Mouse (Mus musculus) forebrain, embryonic 11.5 days (tissue): Measurements from ENCODE around the gene Specc1. TPM values are rescaled to one million over a fixed set of nuclear protein-coding genes. Genes with fewer than 3 reads are reported as not detected.

Experiments
- ATAC-seq: fragments of 200-750 bp; cut with Nextera tagmentation; replicated peaks from 2 replicates; pipeline ENCODE4 v1.8.0; 2017; ENCODE audit warnings: moderate TSS enrichment; ENCODE audit not compliant: low FRiP score
- DNase-seq: peaks from one replicate; pipeline ENCODE4 v3.0.0-alpha.2; 2017; ENCODE audit warnings: low spot score
- H3K27ac ChIP-seq: fragments of 300-500 bp; sonication (generic); 2 replicates; pipeline ENCODE4 v1.5.1; 2014; ENCODE audit warnings: low read depth, low read length
- H3K27me3 ChIP-seq: fragments of 300-500 bp; sonication (generic); 2 replicates; pipeline ENCODE4 v1.6.1; 2014; ENCODE audit warnings: mild to moderate bottlenecking, low read length, mixed read lengths; ENCODE audit not compliant: control insufficient read depth, insufficient read depth
- H3K36me3 ChIP-seq: fragments of 300-500 bp; sonication (generic); 2 replicates; pipeline ENCODE4 v1.6.1; 2014; ENCODE audit warnings: mild to moderate bottlenecking, low read length, moderate library complexity, mixed read lengths; ENCODE audit not compliant: control insufficient read depth, insufficient read depth
- H3K4me1 ChIP-seq: fragments of 300-500 bp; sonication (generic); replicated peaks from 2 replicates; pipeline ENCODE4 v1.6.1; 2014; ENCODE audit warnings: low read length, mixed read lengths; ENCODE audit not compliant: control insufficient read depth, insufficient read depth
- H3K4me2 ChIP-seq: fragments of 300-500 bp; sonication (generic); 2 replicates; pipeline ENCODE4 v1.6.1; 2014; ENCODE audit warnings: low read depth, mild to moderate bottlenecking, low read length, moderate library complexity, mixed read lengths; ENCODE audit not compliant: severe bottlenecking
- H3K4me3 ChIP-seq: fragments of 300-500 bp; sonication (generic); 2 replicates; pipeline ENCODE4 v1.5.1; 2014; ENCODE audit warnings: low read depth, low read length
- H3K9ac ChIP-seq: fragments of 300-500 bp; sonication (generic); 2 replicates; pipeline ENCODE4 v1.6.1; 2014; ENCODE audit warnings: low read length
- H3K9me3 ChIP-seq: fragments of 300-500 bp; sonication (generic); 2 replicates; pipeline ENCODE4 v1.6.1; 2016; ENCODE audit warnings: low read length, mixed read lengths; ENCODE audit not compliant: control insufficient read depth
- WGBS: fragments of 180-500 bp; shearing (Covaris S2); extraction: QIAGEN DNeasy Blood & Tissue Kit; methylation state at CpG from one replicate; pipeline ENCODE4 v1.1.7; 2014; 5-methylcytosine and 5-hydroxymethylcytosine counted together
- polyA plus RNA-seq: library from polyadenylated mRNA; unstranded; fragments of >200 nt; fragmentation: Nextera tagmentation; extraction: Ambion mirVana; gene quantifications from 2 replicates; pipeline ENCODE4 v1.2.1, GENCODE M21; 2014

Specc1 gene
- polyA plus RNA-seq, result 19.0 and 20.2 TPM in 2 replicates

GRCm38 (mm10) chr11:61956572-61957295 lies at the start of gene Specc1:
Gene Specc1 (plus strand): TSS chr11:61956763.
- Histone ChIP-seq H3K27ac (no peak within 1 kb of the TSS), H3K36me3 (no peaks in the 10 kb centered on the region), H3K27me3 (peaks cover 8% of the 10 kb centered on the region), H3K4me3 (peak within 1 kb of the TSS; percentile 63), H3K9ac (peak within 1 kb of the TSS; percentile 55), H3K4me1 (no peaks in the 10 kb centered on the region), H3K4me2 (peak within 1 kb of the TSS; percentile 100), H3K9me3 (no peaks in the 10 kb centered on the region)
- whole genome bisulfite sequencing, result under 1% methylated on average over 58 of the region's 58 CpGs
- ATAC-seq (peak; percentile 90), DNase-seq (peak; percentile 97)

- peaks cover 2% of the 10 kb centered on the region; the same call in 1 of the 2 replicates for H3K36me3 ChIP-seq
- DNase-seq, result no peak
- no peaks in the 10 kb centered on the region for H3K4me1 ChIP-seq
- H3K4me2 ChIP-seq, result no peak overlapping the region
- no peak overlapping the region for H3K9ac ChIP-seq
- H3K27me3 ChIP-seq, result no peaks in the 10 kb centered on the region
- H3K9me3 ChIP-seq, result no peaks in the 10 kb centered on the region
- no peak for ATAC-seq
- no peak overlapping the region for H3K27ac ChIP-seq
- H3K4me3 ChIP-seq, result no peak overlapping the region
Observed at GRCm38 (mm10) chr11:61908315-61908714, 48.2 kb upstream of the Specc1 start.

GRCm38 (mm10) chr11:61919702-61920101 lies 36.9 kb upstream of the Specc1 start:
- Histone ChIP-seq H3K4me3 (no peak overlapping the region), H3K9ac (no peak overlapping the region), H3K4me1 (no peaks in the 10 kb centered on the region), H3K27ac (no peak overlapping the region), H3K4me2 (no peak overlapping the region), H3K36me3 (no peaks in the 10 kb centered on the region; the same call in 1 of the 2 replicates), H3K27me3 (no peaks in the 10 kb centered on the region), H3K9me3 (no peaks in the 10 kb centered on the region)
- 97% methylated on average over 3 of the region's 3 CpGs for WGBS
- DNase-seq (no peak), ATAC-seq (no peak)

- Histone ChIP-seq H3K4me1 (no peaks in the 10 kb centered on the region), H3K36me3 (no peaks in the 10 kb centered on the region), H3K27me3 (no peaks in the 10 kb centered on the region), H3K4me3 (no peak overlapping the region), H3K4me2 (no peak overlapping the region), H3K9ac (no peak overlapping the region), H3K9me3 (no peaks in the 10 kb centered on the region), H3K27ac (no peak overlapping the region)
- ATAC-seq (no peak), DNase-seq (no peak)
- 95% methylated on average over 1 of the region's 1 CpGs for WGBS
Observed at GRCm38 (mm10) chr11:61923309-61923708, 33.3 kb upstream of the Specc1 start.

GRCm38 (mm10) chr11:61929323-61930097 lies 27.1 kb upstream of the Specc1 start:
- whole genome bisulfite sequencing, result 3% methylated on average over 43 of the region's 47 CpGs
- Histone ChIP-seq H3K4me2 (peak overlapping the region; percentile 63), H3K4me3 (peak overlapping the region; percentile 71), H3K27me3 (no peaks in the 10 kb centered on the region), H3K4me1 (no peaks in the 10 kb centered on the region), H3K36me3 (no peaks in the 10 kb centered on the region), H3K27ac (peak overlapping the region; percentile 79), H3K9me3 (no peaks in the 10 kb centered on the region), H3K9ac (peak overlapping the region; percentile 88)
- ATAC-seq, result peak; percentile 78
- DNase-seq, result no peak

- Histone ChIP-seq H3K9me3 (no peaks in the 10 kb centered on the region), H3K4me1 (no peaks in the 10 kb centered on the region), H3K27ac (peak within 1 kb of the TSS; percentile 79), H3K4me2 (peak within 1 kb of the TSS; percentile 63), H3K36me3 (no peaks in the 10 kb centered on the region), H3K9ac (peak within 1 kb of the TSS; percentile 88), H3K4me3 (peak within 1 kb of the TSS; percentile 71), H3K27me3 (no peaks in the 10 kb centered on the region)
- ATAC-seq (peak; percentile 94), DNase-seq (peak; percentile 97)
- WGBS, result under 1% methylated on average over 38 of the region's 43 CpGs
Observed at GRCm38 (mm10) chr11:61930098-61930517, 26.5 kb upstream of the Specc1 start, which contains the start of gene Akap10. Gene Akap10 (minus strand): TSS chr11:61930252.

- H3K4me2 ChIP-seq, result peak overlapping the region; percentile 63
- no peak for DNase-seq
- no peaks in the 10 kb centered on the region for H3K27me3 ChIP-seq
- peak overlapping the region; percentile 79; the same call in 1 of the 2 replicates for H3K27ac ChIP-seq
- no peaks in the 10 kb centered on the region for H3K9me3 ChIP-seq
- H3K9ac ChIP-seq, result peak overlapping the region; percentile 88
- ATAC-seq, result no peak
- peak overlapping the region; percentile 71 for H3K4me3 ChIP-seq
- H3K36me3 ChIP-seq, result no peaks in the 10 kb centered on the region
- WGBS, result 19% methylated on average over 11 of the region's 11 CpGs
- no peaks in the 10 kb centered on the region for H3K4me1 ChIP-seq
Observed at GRCm38 (mm10) chr11:61930640-61931586, 25.6 kb upstream of the Specc1 start.

GRCm38 (mm10) chr11:61937761-61938160 lies 18.8 kb upstream of the Specc1 start:
- Histone ChIP-seq H3K9ac (no peak overlapping the region), H3K36me3 (no peaks in the 10 kb centered on the region), H3K4me1 (no peaks in the 10 kb centered on the region), H3K9me3 (no peaks in the 10 kb centered on the region), H3K4me3 (no peak overlapping the region), H3K4me2 (no peak overlapping the region), H3K27me3 (no peaks in the 10 kb centered on the region), H3K27ac (no peak overlapping the region)
- WGBS, result 83% methylated on average over 1 of the region's 1 CpGs
- no peak for ATAC-seq
- no peak for DNase-seq
